Mouse (Mus musculus) retina, postnatal 1 day (tissue): ENCODE results near the gene Laptm4a.

Experiments
- DNase-seq: peaks from one replicate; pipeline ENCODE4 v3.0.0-alpha.2; 2012

Laptm4a gene

DNA sequence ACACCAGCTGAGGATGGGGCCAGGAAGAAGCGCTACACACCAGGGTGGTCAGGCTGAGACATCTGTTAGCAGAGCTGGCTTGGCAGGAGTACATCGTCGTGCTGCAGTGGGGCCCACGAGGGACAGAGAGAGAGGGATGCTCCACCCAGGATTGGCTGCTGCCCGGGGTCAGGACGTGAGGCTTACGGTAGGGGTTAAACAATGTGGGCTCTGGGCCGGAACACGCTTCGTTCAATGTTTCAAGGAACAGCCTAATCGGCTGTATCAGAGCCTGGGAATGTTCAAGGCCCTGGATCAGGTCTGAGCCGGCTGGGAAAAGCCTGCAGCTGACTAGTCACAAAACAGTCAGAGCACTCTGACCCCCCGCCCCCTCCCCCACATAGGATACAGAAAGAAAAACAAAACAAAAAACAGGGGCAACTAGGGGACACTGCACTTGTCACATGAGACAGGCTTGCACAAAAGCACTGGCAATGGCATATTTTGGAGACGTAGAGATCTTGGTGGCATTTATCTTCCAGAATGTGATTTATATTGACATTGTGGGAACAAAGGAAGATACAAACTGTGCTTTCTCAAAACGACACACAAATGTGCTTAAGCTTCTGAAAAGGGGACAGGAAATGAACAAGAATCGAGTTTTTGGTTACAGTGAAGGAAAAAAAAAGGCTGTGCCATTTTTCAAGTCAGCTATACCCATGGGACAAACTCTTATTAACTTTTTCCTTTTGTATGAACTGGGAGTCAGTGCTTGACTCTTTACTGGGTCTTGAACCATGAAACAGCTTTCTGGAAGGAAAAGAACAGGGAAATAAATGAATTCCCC lies 8.4 kb upstream of the Laptm4a start:
- peak; percentile 73 for DNase-seq

DNA sequence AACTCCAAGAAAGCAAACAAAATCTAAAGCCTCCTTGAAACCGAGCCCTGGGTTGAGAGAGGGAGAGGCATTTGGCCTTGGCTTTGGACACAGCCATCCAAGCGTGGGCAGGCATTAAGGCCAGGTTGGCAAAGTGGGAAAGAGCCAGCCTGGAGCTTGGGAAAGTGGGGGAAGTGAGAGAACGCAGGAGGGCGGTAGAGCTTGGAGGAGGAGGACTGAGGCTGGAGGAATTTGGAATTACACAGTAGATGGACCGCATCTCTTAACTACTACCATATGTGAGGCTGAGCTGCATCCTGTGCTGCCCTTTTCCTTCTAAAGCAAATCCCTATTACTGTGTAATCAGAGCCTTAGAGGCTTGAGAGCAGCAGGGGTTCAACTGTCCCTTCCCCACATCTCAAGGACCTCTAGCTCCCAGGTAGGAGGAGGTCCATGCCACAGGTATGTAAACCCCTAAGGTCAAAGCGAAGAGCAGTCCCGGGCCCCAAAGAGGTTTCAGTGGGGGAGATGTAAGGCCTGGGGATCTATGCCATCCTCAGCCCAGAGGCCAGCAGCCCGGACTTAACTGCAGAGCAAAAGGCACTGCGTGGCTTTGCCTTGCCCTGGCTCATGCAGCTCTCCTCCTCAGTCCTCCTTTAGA lies 7.6 kb upstream of the Laptm4a start:
- DNase-seq: no peak

DNA sequence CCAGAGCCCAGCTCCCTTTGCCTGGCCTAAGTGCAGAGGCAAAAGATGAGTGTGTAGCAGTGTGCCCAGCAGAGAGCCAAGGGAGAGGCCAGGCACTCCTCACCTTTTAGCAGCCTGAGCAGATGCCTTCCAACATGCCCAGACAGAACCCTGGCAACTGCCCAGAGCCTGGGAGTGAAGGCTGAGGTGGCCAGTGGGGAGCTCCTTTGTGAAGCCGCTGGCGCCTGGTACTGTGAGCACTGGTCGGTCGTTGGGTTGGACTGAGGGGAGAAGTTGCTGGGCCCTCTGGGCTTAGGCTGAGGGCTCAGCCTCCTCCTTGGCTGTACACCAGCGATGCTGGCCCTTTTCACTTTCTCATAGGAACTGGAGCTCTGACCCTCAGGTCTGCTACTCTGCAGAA lies 5.1 kb upstream of the Laptm4a start:
- DNase-seq: no peak

DNA sequence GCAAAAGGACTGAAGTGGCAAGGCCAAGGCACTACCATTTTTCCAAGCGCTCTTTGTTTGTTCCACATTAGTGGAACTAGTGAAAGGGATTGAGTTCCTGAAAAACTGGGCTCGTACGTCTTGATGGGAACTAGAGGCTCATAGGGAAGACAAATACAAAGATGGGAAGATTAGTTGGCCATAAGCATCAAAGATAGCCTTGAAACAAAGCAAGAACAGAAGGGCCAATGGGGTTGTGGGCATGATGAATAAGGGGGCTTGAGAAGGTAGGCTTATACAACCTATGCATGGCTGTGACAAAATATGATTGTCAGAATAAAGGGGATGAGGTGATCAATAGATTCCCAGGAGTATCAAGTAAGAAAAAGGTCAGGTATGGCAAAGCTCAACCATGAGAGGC lies 2.2 kb upstream of the Laptm4a start:
- no peak for DNase-seq

DNA sequence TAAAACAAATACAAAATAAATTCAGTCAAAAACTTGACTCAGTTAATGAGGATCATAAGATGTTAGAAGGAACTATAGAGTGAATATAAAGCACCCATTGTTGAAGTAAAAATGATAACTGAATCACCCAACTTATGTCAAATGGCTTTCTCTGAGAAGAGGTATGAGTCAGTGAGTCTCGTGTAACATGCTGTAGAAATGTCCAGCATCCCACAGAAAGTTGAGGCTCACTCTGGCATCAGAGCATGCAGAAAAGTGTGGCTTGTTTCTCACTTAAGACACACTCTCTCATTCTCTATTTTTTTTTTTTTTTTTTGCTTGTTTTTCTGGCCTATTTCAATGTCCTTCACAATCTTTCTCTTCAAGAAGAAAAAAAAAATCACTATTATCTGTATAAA lies 469 bp upstream of the Laptm4a start:
- DNase-seq: no peak

DNA sequence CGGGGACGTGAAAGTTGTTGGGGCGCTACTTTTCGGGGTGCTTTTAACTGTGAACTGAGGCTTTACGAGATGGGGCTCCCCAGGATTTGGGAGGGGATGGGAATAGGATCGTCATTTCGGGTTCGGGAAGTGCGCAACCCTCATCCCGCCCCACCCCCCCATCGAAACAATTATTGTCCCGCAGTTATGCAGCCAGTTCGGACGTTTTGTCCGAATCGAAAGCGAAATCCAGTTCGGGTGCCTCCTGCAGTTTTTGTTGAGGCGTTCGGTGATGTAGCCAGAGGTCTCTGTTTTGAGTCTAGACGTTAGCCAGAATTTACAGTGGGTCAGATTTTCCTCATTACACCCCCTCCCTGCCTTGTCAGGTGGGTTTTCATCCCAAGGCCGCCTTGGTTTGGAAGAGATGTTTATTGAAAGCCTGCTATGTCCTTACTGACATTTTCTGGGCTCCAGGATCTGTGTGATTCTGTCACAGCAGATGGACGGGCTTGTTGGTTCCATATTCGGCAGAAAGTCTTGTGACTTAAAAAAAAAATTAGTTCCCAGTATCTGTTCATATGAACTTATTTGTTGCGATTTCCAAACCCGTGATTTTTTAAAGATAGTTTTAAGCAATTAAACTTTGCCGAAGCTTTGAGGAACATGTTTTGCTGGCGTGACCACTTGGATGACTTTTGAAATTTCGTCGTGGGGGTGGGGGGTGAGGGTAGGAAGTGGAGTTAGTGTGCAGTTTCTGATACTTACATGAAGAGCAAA lies 1.1 kb downstream of the Laptm4a start:
- no peak for DNase-seq

DNA sequence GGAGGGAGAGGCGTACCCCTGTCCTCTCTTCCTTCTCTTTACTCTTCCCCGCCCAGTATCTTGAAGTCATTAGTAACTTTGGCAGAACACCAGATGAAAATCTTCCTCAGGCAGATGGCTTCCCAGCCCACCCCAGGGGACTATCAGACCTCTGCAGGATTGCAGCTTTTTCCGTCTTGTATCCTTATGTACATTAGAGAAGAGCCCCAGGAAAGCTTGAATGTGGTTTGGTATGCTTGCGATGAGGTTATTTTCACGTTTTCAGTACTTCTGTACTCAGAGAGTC lies 1.6 kb downstream of the Laptm4a start:
- no peak for DNase-seq

DNA sequence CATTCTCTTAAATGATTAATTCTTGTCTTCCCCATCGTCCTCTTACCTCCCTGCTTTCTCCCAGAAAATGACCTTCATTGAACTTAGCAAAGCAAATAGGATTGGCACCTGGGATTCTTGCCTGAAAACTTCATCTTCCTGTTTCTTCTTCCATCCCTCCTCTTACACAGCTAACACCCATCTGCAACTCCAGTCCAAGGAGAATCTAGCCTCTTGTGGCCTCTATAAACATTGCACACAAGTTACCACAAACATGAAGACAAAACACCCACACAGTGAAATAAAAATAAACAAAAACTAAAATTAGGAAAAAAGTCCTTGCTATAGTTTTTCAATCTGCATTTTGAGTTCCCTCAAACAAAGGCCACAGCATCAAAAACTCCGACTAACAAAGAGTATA lies 2.1 kb downstream of the Laptm4a start:
- DNase-seq: no peak

DNA sequence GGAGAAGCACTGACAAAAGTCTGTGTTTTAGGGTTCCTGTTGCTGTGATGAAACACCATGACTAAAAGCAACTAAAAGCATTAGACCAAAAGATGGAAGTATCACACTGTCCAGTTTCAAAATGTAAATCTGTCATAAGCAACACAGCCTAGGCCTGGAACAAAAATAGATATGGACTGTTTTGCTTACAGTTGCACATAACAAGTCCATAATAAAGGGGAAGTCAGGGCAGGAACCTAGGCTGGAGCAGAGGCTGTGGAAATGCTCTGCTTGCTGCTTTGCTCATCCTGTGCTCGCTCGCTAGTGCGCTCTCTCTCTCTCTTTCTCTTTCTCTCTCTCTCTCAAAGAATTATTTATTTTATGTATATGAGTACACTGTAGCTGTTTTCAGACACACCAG lies 6.2 kb downstream of the Laptm4a start:
- no peak for DNase-seq

DNA sequence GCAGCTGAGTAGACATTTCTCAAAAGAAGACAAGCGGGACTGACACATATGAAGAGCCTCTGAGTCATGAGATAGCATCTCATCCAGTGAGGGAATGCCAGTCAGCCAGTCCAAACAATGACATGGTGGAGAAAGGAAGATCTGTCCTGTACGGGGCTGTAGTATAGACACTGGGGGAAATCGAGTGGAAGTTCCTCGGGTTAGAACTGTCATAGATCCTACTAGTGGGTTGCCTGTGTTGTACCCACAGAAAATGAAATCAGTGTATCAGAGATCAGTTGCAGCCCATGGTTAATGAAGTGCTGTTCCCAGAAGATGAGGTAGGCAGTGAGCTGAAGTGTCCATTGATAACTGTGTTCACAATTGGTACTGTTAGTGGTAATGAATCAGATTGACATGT lies 7.3 kb downstream of the Laptm4a start:
- no peak for DNase-seq

DNA sequence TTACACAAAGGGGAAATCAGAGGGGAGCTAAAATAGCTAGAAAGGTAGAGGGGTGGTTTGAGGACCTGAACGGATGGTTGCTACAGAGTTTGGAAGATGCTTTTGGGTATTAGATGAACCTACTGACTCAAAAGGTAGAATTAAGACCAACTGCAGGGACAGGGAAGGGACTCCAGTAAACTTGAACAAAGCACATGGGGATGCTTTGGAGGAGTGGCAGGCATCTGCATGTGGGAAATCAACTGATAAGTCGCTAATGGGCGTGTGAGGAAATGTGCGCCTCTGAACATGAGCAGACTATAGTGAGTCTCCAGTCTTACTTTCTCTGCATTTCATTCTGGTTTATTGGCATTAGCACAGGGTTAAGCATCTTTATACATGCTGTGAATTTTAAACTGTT lies 9.6 kb downstream of the Laptm4a start:
- no peak for DNase-seq

DNA sequence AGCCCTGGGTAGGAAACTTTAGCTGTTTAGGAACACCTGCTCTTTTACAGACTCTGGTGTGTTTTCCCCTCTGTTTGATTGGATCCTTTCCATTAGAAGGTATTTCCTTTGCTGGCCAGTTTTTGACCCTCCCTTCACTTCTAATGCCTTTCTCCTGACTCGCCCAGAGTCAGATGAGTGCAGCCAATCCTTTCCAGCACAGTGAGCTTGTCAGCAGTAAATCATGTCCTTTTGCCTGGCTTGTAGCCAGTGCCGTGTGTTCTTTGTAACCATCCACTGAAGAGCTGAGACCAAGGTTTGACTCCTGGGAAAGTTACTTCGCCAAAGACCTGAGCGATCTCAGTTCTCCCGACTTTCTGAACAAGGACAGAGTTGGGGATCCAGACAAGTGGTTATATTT lies 13.9 kb downstream of the Laptm4a start:
- no peak for DNase-seq

DNA sequence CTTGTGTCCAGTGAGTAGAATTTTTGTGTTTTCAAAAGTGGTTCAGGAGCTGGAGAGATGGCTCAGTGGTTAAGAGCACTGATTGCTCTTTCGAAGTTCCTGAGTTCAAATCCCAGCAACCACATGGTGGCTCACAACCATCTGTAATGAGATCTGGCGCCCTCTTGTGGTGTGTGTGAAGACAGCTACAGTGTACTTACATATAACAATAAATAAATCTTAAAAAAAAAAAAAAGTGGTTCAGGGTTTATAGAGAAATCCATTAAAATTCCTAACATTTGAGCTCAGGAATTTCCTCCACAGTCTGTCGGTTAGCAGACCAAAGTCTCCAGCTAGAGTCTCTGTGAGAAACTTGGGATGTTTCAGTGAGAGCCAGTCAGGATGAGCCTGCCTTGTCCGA lies 14.7 kb downstream of the Laptm4a start:
- peak; percentile 30 for DNase-seq

DNA sequence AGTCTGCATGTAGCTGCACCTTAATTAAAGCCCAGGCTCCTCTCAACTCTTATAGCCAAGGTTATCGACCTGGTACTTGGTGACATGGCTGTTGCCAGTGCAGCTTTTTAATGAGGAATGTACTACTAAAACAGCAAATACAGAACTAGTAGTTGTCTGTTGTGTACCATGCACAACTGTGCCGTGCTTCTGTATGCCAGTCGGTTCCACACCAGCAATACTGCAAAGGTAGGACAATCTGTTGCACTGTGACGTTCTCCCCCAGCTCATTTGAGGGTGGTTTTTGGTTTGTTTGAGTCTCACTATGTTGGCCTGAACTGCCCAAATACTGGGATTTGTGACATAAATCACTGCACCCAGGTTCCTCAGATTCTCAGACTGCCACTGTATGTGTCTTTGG lies 18.0 kb downstream of the Laptm4a start:
- no peak for DNase-seq

DNA sequence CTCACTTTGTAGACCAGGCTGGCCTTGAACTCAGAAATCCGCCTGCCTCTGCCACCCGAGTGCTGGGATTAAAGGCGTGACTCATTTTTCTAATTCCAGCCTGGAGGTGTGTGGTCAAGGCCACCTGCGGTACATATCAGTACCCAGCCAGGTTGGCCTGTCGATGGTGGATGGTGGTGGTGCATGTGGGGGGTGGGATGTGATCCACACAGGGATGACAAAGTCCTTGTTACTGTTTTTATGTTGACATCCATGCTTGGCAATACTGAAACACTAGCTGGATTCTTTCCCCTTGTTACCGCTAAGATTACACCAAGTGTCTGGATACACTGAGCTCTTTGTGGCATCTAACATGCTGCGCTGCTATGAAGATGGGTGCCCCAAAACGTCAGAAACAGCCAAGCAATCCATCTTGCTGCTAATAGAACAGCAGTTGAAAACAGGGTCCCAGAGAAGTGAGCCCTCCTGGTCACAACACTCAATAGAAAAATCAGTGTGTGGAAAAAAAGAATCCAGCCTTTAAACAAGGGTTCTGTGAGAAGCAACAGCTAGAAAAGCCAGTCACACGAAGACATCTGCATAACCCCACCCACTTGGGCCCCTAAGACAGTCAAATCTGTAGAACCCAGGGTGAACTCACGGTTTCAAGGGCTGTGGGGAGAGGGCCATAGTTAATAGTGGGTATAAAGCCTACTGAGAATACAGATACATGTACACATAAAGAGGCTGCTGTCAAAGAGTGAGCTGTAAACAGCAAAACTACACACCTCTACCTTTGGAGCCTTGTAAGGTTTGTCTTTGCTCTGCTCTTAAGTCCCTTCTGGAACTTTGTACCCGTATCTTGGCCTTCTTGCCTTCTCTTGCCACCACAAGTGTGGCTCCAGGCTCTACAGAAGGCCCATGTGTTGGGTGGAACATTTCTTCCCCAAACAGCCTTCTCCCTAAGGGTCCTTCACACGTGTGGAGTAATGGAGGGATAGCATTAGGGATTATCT lies 18.8 kb downstream of the Laptm4a start:
- DNase-seq: no peak

DNA sequence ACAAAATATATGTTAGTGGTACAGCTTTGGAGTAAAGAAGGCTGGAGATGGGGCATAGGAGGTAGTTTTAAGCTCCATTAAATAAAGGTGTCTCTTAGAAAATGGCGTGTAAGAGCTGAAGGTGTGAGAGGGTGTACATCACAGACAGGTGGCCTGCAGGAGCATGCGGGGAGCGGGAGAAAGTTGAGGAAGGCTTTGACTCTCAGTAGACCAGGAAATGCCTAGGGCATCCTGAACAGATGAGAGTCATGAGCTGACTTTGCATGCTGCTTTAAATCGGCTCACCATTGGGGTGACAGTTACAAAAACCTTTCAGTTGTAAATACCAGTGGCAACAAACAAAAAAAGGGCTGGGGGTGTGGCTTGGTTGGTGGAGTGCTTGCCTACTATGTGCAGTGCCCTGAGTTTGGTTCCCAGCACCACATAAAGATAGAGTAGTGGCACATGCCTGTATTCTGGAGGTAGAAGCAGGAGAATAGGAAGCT lies 19.7 kb downstream of the Laptm4a start:
- DNase-seq: no peak

DNA sequence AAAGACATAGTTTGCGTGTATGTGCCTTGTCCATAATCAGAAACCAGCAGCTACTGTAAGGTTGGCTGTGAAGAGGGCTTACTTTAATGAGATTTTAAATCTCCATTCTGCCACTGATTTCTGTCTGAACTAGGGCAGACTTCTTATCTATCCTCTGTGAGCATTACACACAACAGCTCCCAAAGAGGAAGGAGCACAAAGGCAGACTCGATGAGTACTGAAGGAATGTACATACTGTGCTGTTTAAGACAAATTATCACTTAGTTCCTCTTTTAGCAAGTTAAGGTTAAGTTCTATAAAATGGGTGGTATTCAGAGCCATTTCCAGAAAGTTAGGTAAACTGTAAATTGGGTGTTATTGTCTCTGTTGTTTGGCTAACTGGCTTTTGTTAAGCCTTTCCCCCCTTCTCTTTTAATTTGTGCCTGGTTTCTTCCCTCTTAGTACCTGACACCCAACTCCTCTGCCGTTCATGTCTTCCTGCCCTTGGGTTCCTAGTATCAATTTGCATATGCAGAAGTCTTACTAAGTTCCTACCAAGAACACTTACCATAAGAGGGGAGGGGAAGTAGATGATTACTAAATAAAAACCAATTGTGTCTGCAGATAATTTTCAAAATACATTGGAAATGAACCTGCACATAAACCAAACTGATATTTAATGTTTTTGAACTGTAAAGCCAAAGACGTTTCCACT lies 20.4 kb downstream of the Laptm4a start:
- DNase-seq: no peak

DNA sequence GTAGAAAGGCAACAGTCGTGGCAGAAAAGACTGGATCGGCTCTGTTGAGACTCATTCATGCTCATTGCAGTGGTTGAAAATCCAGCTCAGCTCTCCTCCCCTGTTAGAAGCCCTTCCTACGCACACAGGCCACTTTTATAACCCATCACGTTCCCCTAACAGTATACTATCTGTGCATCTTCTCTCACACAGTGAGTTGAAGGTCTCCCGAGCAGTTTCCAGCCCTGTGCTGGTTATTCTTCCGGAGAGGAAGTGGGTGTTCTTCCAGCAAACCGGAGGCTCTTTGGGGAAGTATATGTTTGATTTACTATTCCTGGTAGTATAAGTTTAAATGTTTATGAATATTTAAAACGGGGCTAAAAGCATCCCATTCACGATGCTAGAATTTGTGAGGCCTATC lies 25.7 kb downstream of the Laptm4a start:
- no peak for DNase-seq

DNA sequence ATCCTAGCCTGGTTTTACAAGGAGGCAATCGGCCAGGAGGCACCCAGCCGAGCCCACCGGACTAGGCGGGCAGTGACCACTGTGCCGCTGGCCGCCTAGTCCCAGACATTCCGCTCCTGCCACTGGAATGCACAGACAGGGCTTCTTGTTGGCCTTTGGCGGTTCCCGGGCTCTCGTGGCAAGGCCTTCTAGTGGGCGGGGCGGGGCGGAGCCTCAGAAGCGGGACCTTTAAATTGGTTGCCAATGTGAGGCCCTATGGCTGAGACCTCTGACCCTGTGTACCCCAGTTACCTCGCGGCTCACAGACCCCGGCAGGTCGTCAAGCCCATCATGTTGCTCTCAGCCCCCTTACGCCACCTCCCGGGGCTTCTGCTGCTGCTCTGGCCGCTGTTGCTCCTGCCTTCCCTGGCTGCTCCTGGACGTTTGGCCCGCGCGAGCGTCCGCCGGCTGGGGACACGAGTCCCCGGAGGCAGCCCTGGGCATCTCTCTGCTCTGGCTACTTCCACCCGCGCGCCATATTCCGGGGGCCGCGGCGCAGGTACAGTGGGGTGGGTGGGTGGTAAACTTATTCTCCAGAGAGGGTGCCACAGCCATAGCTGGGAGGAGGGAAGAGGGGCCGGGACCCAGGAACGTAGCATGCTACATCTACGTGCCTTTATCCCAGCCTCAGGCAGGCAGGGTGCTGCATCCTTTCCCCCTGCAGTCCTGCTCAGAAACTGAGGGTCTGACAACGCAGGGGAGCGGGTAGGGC lies 26.4 kb downstream of the Laptm4a start, which contains the start of gene Matn3:
TSS of gene Matn3 (plus strand) at position 216 of the 751 bp plus-strand sequence.
- DNase-seq: peak; percentile 84

DNA sequence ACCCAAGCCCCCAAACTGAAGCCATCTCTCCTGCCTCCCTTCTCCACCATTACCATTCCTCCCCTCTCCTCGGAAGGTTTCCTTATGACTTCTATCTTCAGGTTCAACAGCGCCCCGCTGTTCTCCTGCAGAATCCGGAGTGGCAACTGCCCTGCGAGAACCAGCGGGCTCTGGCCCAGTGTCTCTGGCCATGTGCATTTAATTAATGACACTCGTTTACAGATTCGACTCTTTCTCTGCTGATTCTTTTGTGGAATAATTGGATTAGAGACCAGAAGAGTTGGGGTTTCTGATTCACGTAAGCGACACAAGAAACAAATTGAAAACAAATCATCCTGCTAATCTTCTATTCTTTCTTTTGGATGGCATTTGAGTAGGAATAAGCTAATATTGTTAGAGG lies 31.7 kb downstream of the Laptm4a start:
- DNase-seq: no peak

DNA sequence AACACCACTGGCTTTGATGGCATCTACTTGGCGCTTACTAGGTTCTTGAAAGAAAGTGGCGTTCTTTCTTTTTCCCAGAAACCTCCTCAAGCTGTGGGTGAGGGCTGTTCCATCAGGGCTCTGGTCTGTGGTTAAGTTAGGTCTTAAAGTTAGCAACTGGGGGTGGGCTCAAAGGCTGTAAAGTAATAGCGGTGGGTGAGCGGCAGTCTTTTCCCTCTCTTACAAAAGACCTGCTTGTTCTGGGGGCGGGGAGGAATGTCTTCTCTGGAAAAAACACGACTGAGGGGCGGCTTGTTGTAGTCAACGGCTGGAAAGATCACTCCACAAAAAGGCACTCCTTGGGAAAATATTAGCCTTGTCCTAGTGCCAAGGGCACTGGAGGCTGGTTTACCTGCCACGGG lies 32.7 kb downstream of the Laptm4a start:
- DNase-seq: no peak
